Mouse (Mus musculus) C2C12 (cell line): ENCODE measurements at regions not wholly inside any gene's neighbourhood (a gene's known extent, or its start where the extent isn't known, plus 50 kb on each side); places are given as distances from the start of the nearest gene placed in this dataset.

Source experiments
- H3K27me3 ChIP-seq: one replicate; pipeline ENCODE4 v1.6.1; 2011; ENCODE audit not compliant: control insufficient read depth, insufficient read depth, insufficient read length
- H3K36me3 ChIP-seq: one replicate; pipeline ENCODE4 v1.6.1; 2011; ENCODE audit not compliant: control insufficient read depth, insufficient read depth
- H3K4me3 ChIP-seq: one replicate; pipeline ENCODE4 v1.5.1; 2011; ENCODE audit warnings: mild to moderate bottlenecking, control low read depth; ENCODE audit not compliant: poor library complexity, insufficient read depth, severe bottlenecking
- H3K79me2 ChIP-seq: one replicate; pipeline ENCODE4 v1.6.1; 2011; ENCODE audit not compliant: control insufficient read depth, insufficient read depth
- H3K79me3 ChIP-seq: one replicate; pipeline ENCODE4 v1.6.1; 2011; ENCODE audit warnings: low read depth, control low read depth
- H3ac ChIP-seq: one replicate; pipeline ENCODE3; 2011; ENCODE audit warnings: low read depth; ENCODE audit not compliant: control insufficient read depth, insufficient read length
- CEBPB ChIP-seq: IDR thresholded peaks from one replicate; pipeline ENCODE4 v1.6.1; 2011; ENCODE audit warnings: low read depth, mild to moderate bottlenecking, control low read depth, moderate library complexity
- CTCF ChIP-seq: IDR thresholded peaks from one replicate; pipeline ENCODE4 v1.5.1; 2011; ENCODE audit not compliant: control insufficient read depth, insufficient read depth, insufficient read length
- FOSL1 ChIP-seq: IDR thresholded peaks from one replicate; pipeline ENCODE4 v1.8.0; 2011; ENCODE audit warnings: mild to moderate bottlenecking, low read length; ENCODE audit not compliant: poor library complexity, insufficient read depth, severe bottlenecking
- MAX ChIP-seq: IDR thresholded peaks from one replicate; pipeline ENCODE4 v1.6.1; 2011; ENCODE audit warnings: mild to moderate bottlenecking, control low read depth
- MYOD1 ChIP-seq: IDR thresholded peaks from one replicate; pipeline ENCODE4 v1.6.1; 2011; ENCODE audit warnings: low read depth; ENCODE audit not compliant: control insufficient read depth, insufficient read length
- MYOG ChIP-seq: IDR thresholded peaks from one replicate; pipeline ENCODE4 v1.6.1; 2011; ENCODE audit not compliant: control insufficient read depth, insufficient read length; ENCODE audit errors: extremely low read depth
- USF1 ChIP-seq: IDR thresholded peaks from one replicate; pipeline ENCODE4 v1.6.1; 2011; ENCODE audit warnings: low read depth, mild to moderate bottlenecking, control low read depth, moderate library complexity

DNA sequence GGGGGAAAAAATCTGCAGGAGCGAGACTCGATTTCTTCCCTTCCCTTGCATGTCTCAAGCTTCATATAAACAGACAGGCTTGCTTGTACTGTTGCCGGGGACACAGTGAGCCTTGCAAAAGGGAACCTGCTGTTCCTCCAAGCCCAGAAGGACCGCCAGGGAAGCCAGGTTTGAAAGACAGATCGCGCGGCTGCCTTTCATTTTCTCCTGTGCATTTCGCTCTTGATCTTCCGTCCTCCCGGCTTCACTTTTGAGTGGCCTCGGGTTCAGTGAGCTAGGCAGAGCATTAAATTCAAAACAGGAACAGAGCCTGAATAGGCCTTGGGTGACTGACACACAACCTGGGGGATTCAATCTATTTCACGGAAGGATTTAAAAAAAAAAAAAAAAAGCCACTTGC lies 105.3 kb upstream of the B3gat2 start:
- Histone ChIP-seq H3K27me3 (no peaks in the 10 kb centered on the region), H3K79me3 (no peaks in the 10 kb centered on the region), H3K4me3 (no peak overlapping the region), H3K36me3 (no peaks in the 10 kb centered on the region), H3K79me2 (no peaks in the 10 kb centered on the region), H3ac (no peak overlapping the region)
- TF ChIP-seq MAX (no peak), MYOG (no peak), FOSL1 (no peak), USF1 (no peak), MYOD1 (no peak), CEBPB (no peak), CTCF (no peak)

DNA sequence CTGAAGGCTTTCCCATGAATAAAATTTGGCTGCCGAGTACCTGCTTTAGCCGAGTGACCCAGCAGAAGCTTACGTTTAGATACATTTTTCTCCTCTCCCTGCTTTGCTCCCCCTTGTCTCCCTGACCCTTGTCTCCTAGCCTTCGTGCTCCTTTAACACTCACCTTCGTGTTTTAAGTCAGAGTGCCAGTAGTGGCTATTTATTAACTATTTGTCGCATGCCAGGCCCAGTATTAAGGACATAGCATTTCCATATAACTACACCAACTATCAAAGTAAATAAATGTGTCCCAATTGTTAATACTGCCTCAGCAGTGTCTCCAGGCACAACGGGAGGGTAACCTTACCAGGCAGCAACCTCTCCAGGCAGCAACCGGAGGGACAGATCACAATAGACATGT lies 104.8 kb upstream of the B3gat2 start:
- no peaks in the 10 kb centered on the region for H3K79me2 ChIP-seq
- no peak overlapping the region for H3ac ChIP-seq

DNA sequence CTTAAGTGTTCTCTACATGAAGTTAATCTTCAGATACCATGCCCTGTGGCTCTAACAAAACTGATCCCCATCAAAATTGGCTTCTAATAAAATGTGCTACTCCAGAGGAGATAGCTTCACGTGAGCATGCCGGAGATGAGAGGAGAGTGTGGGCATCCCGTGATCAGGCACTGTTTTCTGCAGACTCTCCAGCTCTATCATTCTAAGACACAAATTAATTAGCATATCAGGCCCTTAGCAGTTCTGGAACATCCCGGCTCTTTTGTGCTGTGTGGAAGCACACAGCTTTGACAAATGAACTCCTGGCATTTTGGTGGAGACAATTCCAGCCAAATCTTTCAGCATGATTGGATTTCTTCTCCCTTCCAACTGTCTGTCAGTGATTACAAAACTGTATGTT lies 91.0 kb upstream of the B3gat2 start:
- Histone ChIP-seq H3ac (no peak overlapping the region), H3K4me3 (no peak overlapping the region), H3K79me2 (no peaks in the 10 kb centered on the region), H3K36me3 (no peaks in the 10 kb centered on the region), H3K79me3 (no peaks in the 10 kb centered on the region), H3K27me3 (no peaks in the 10 kb centered on the region)
- TF ChIP-seq FOSL1 (no peak), MYOG (no peak)

More for the DNA sequence above, 104.8 kb upstream of the B3gat2 start:
- Histone ChIP-seq H3K4me3 (no peak overlapping the region), H3K79me3 (no peaks in the 10 kb centered on the region), H3K27me3 (no peaks in the 10 kb centered on the region), H3K36me3 (no peaks in the 10 kb centered on the region)
- TF ChIP-seq CEBPB (no peak), MYOG (no peak), FOSL1 (no peak), MYOD1 (no peak), MAX (no peak), USF1 (no peak), CTCF (no peak)

DNA sequence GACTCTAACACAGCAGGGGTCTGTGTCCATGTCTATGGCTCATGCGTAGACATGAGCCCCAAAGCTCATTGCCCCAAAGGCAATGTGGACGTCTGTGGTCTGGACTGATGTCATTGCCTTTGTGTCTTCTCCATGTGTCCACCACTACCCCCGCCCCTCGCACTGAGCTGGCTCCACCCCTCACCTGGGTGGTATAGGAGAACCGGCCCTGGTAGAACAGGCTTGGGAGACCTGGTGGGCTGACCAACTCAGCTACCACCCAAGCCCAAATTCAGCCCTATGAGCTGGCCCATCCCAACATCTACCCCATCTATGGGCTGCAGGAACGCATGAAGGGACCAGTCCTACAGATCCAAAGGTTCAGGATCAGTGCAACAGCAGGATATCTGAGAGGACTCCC lies 87.2 kb upstream of the B3gat2 start:
- TF ChIP-seq MAX, result no peak
- no peak for TF ChIP-seq MYOD1
- TF ChIP-seq CTCF, result no peak
- TF ChIP-seq CEBPB, result no peak
- TF ChIP-seq MYOG, result no peak
- no peak for TF ChIP-seq FOSL1
- TF ChIP-seq USF1, result no peak
- H3K27me3 ChIP-seq, result no peaks in the 10 kb centered on the region
- H3K79me2 ChIP-seq, result no peaks in the 10 kb centered on the region
- H3K79me3 ChIP-seq, result no peaks in the 10 kb centered on the region
- no peak overlapping the region for H3K4me3 ChIP-seq
- H3ac ChIP-seq, result no peak overlapping the region
- H3K36me3 ChIP-seq, result no peaks in the 10 kb centered on the region

DNA sequence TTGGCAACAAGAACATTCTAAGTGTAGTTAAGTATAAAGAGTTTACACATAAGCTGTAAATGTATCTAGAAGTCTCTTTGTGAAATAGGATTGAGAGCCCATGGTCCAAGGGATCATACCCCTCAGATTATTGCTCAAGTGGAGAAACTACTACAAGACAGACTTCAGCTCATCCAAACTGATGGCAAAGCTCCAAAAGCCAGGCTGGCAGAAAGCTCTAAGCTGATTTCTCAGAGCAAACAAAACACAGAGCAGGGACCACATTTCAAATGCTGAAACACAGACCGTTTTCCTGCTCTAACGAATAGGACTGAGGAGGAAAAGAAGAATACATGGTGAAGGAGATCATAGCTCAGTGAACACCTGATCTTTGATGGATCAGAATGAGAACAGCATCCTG lies 85.3 kb upstream of the B3gat2 start:
- TF ChIP-seq MAX, result no peak
- Histone ChIP-seq H3K4me3 (no peak overlapping the region), H3ac (no peak overlapping the region), H3K79me2 (no peaks in the 10 kb centered on the region), H3K36me3 (no peaks in the 10 kb centered on the region), H3K79me3 (no peaks in the 10 kb centered on the region), H3K27me3 (no peaks in the 10 kb centered on the region)

DNA sequence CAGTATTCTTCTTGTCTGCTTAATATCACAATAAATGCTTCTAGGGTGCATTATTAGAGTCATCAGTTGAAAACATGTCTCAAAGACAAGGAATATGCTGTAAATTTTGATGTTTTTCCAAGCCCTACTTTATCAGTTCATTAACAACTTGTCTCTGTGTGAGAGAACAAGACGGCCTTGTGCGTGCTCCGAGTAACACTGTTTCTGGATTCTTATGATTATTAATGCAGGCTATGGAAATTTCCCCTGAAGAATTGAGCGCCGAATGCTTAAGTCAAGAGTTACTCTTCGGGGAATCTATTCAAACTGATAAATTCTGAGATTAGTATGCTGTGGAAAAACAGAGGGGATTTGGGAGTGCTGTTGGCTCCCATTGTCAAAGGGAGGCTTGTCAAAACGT lies 72.2 kb upstream of the B3gat2 start:
- Histone ChIP-seq H3K36me3 (no peaks in the 10 kb centered on the region), H3K27me3 (no peaks in the 10 kb centered on the region), H3K79me2 (no peaks in the 10 kb centered on the region), H3ac (no peak overlapping the region), H3K4me3 (no peak overlapping the region), H3K79me3 (no peaks in the 10 kb centered on the region)
- no peak for TF ChIP-seq MYOG
- no peak for TF ChIP-seq CEBPB
- no peak for TF ChIP-seq USF1
- no peak for TF ChIP-seq CTCF
- no peak for TF ChIP-seq MAX
- no peak for TF ChIP-seq MYOD1
- TF ChIP-seq FOSL1, result no peak
